Mouse (Mus musculus) fat pad, adult 2 months (tissue): Measurements from ENCODE around the gene Il1r2.

Experiments
- DNase-seq: peaks from one replicate; pipeline ENCODE4 v3.0.0-alpha.2; 2011; ENCODE audit warnings: low read depth, low spot score; ENCODE audit errors: extremely low read depth

The Il1r2 gene

GRCm38 (mm10) chr1:40059122-40059774 lies 14.6 kb upstream of the Il1r2 start:
- no peak for DNase-seq

DNA sequence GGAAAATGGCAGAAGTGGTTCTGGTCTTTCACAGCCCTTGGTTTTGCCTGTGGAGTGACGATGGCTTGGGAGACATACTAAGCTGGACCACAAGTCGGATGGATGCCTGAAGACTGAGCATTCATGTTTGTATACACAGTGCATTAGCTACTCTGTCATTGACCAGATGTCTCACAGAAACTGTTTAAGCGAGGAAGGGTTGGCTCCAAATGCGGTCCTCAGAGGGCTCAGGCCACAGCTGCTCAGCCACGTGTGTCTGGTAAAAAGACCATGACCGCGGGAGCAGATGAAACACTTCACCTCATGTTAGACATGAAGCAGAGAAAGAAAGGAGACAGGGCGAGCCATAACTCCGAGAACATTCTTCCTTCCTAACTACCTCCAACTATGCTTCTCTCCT lies 12.5 kb upstream of the Il1r2 start:
- DNase-seq: no peak

- no peak for DNase-seq
These were observed 10.5 kb upstream of the Il1r2 start for GRCm38 (mm10) chr1:40063409-40063808.

GRCm38 (mm10) chr1:40064508-40064907 lies 9.4 kb upstream of the Il1r2 start:
- DNase-seq: no peak

GRCm38 (mm10) chr1:40072558-40072957 lies 1.3 kb upstream of the Il1r2 start:
- DNase-seq: no peak

DNA sequence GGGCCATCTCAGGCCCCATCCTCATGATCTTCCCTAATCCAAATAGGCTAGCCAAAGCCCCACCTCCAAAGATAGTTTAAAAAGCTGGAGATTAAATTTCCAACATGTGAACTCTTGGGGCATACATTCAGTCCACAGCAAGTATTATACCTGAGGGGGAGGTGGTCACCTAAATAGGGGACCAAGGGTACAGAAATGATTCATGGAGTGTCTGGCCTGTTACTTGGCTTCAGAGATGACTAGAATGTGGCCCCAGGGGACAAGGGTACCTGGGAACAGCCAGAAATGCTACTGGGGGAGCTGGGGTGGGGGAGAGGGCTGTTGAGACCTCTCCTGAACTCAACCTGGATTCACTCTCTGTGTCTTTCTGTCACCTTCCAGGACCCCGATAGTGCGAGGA lies 3.4 kb downstream of the Il1r2 start:
- DNase-seq: no peak

DNA sequence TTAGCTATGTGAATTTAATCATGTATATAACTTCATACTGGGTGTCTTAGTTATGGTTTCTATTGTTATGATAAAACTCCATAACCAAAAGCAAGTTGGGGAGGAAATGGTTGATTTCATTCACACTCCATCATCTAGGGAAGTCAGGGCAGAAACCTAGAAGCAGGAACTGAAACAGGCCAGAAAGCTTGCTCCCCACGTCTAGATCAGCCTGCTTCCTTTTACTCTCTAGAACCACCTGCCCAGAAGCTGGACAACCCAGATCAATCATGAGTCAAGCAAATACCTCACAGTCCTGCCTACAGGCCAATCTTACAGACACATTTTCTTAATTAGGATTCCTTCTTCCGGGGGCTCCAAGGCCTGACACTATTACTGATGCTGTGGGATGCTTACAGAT lies 7.2 kb downstream of the Il1r2 start:
- no peak for DNase-seq

DNA sequence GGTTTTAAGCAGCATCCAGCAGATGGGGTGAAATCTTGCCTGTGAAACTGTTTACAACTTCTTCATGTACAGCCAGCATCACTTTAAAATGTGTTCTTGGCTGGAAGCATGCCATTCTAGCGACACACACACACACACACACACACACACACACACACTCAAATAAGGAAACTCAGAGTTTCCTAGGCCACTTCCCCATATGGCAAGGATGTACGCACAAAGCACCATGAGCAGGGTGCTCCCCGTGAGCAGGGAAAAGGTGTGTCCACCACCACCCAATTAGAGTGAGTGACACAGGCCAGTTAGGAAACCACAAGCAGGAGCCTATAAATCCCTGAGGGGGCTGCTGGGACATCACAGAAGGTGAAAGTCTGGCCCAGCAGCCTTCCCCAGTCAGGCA lies 10.5 kb downstream of the Il1r2 start:
- no peak for DNase-seq

GRCm38 (mm10) chr1:40085403-40086182 lies 11.7 kb downstream of the Il1r2 start:
- no peak for DNase-seq

GRCm38 (mm10) chr1:40091160-40091559 lies 17.3 kb downstream of the Il1r2 start:
- DNase-seq: no peak

DNA sequence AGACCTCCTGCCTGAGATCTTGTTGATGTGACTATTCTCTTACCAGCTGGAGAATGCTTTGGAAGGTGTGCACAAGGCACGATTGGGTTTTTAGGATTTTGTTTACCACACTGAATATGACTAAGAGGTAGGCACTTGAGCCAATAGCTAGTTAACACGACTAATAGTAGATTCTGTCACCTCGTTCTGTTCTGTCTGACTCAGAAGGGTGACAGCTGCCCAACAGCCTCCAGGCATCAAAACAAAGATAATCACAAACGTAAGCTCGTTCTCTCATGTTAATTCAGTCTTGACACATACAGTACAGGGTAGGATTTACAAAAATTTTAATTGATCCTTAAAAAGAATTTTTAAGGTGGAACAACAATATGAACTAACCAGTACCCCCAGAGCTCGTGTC lies 18.7 kb downstream of the Il1r2 start:
- DNase-seq: no peak

DNA sequence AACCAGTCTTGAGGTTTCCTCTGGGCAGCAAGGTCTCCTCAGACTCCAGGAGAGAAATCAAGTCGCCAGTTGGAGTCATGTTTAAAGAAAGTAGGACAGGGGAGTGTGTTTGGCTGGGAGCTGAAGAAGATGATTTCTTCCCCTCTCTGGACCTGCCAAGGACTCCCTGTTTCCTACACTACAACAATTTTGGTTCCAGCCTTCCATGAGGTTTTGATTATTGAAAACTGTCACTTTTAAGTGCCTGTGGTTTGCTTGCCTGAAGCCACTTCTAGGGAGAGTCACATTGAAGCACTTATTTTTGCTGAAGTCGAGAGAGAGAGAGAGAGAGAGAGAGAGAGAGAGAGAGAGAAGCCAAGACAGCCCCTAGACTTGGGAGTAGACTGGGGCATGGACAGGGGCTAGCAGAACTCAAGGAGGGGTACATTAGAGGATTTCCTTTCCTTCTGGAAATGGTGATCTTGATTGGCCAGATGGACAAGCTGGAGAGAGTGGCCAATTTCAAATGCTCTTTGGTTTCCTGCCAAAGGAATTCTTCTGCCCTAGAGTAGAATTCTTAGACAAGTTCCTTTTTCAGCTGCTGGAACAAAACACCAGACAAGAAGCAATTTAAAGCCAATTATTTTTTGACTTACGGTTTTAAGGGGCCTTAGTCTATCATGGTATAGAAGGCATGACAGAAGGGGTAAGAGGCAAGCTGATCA lies 20.9 kb downstream of the Il1r2 start:
- DNase-seq: no peak

GRCm38 (mm10) chr1:40095585-40095984 lies 21.7 kb downstream of the Il1r2 start:
- no peak for DNase-seq

DNA sequence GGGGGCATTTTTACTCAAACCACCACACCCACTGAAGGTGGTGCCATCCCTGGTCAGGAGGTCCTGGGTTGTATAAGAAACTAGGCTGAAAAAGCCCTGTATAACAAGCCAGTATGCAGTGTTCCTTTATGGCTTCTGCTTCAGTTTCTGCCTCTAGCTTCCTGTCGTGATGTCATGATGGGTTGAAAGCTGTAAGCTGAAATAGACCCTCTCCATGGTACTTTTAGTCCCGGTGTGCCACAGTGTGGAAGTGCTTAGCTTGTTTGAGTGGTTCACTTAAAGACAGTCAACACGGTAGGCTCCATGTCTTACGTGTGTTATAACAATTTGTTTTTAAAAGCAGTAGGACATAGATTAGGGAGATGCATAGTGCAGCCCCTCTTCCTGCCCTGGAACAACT lies 32.4 kb downstream of the Il1r2 start:
- DNase-seq: no peak

DNA sequence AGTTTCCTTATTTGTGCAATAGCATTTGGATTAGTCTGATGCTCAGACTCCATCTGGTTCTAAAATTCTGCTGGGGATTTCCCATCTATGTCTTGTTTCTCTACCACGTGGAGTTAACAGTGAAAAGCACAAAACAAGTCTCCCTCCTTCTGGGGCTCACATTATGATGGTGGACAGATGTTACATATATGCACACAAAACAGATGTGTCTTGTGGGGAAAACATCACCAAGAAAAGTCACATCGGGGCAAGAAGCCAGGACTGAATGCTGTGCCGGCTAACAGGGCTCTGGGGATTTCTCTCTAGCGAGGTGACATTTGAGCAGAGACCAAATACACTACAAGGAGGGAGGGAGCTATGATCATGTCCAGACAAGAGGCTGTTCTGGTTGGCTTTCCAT lies 32.8 kb downstream of the Il1r2 start:
- no peak for DNase-seq

DNA sequence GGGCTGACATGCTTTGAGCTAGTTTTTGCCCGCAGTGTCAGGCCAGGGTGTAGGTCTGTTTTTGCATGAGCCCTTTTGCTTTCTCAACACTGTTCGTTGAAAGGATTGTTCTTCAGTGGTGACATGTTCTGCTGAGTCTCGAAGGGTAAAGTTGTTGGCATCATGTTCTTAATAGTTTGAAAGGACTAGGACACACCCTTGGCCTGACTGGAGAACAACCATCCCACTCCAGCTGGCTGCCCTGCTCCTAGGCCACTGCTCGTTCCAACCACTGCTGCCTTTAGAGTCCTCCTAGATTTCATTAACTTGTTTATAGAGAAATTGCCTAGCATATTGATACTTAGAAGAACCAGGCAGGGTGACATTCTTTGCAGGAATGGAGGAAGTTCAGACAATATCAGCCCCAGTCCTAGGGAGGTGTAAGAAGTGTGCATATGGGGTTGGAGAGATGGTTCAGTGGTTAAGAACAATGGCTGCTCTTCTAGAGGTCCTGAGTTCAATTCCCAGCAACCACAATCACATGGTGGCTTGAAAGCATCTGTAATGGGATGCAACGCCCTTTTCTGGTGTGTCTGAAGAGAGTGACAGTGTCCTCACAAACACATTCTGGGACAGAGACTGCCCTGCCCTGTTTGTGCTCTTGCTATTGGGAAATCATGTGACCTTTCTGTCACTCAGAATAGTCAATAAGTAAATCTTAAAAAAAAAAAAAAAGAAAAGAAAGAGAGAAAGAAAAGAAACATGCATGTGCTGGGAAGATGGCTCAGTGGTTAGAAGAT lies 34.3 kb downstream of the Il1r2 start:
- DNase-seq: no peak

DNA sequence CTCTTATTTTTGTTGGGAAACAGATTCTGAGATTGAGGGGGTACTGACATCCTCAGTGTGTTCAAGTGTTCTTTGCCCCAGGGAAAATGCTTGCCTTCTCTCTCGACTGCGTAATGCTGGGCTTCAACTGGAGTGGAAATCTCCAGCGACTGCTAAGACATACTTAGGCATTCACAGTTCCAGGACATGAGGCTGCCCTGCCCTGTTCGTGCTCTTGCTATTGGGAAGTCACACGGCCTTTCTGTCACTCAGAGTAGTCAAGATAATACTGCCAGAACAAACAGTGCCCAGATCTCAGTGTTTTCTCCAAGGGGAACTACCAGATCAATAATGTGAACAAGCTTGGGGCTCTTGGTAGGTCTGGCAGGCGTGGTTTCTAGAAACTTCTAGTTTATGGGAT lies 35.9 kb downstream of the Il1r2 start:
- no peak for DNase-seq

DNA sequence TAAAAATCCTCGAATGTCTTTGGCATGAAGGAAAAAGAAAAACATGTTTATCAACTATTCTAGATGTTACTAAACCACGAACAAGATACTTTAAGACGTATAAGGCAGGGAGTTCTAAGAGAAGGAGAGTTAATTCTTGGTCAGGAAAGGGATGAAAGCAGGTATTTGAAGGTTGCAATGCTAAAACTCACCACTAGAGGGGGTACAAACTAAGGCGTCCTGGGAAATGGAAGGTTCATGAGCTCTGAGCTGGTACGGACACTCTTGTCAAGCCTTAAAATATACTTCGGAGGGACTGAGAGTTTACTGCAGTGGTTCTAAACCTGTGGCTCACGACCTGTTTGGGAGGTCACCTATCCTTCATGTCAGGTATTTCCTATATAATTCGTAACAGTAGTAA lies 41.4 kb downstream of the Il1r2 start:
- DNase-seq: no peak

DNA sequence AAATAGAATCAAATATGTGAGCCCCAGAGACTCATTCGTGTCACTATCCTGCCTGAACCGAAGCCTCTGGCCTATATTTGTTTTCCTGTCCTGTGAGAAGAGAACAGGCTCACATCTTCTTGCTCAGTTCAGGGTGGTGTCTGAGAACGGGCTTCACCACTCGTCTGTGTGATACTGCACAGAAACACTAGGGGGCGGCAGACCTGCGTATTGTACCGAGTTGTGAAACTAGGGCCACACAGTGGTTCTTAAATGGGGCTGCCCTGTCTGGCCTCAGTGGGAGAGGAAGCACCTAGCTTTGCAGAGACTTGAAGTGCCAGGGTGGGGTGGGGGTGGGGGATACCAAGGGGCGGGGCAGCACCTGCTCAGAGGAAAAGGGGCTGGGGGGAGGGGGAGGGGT lies 42.5 kb downstream of the Il1r2 start:
- no peak for DNase-seq

GRCm38 (mm10) chr1:40117565-40117964 lies 43.7 kb downstream of the Il1r2 start:
- DNase-seq: no peak

GRCm38 (mm10) chr1:40124237-40124636 lies 50.4 kb downstream of the Il1r2 start:
- DNase-seq: no peak
